Mouse (Mus musculus) gastrocnemius, adult 18-20 months (tissue): ENCODE measurements at regions not wholly inside any gene's neighbourhood (a gene's known extent, or its start where the extent isn't known, plus 50 kb on each side); places are given as distances from the start of the nearest gene placed in this dataset.

Source experiments
- DNase-seq: peaks from one replicate; pipeline ENCODE4 v3.0.0; 2021; ENCODE audit warnings: low spot score

DNA sequence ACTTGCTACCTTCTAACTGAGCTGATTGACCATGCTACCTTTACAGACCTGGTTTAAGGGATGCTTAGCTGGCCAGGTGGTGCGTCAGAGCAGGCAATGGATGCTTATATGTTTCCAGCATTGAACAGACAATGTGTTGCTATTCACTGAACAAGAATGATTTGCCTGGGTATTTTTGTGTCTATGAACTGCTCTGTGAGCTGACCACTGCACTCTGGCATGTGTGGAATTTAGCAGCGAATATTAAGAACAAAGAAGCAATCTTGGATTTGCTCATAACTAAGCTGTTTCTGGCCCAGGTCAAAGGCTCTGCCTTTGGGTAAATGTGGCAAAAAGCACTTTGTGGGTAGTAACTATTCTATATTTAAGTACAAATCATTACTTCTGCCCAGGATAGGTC lies 58.3 kb upstream of the Ccdc39 start:
- no peak for DNase-seq

DNA sequence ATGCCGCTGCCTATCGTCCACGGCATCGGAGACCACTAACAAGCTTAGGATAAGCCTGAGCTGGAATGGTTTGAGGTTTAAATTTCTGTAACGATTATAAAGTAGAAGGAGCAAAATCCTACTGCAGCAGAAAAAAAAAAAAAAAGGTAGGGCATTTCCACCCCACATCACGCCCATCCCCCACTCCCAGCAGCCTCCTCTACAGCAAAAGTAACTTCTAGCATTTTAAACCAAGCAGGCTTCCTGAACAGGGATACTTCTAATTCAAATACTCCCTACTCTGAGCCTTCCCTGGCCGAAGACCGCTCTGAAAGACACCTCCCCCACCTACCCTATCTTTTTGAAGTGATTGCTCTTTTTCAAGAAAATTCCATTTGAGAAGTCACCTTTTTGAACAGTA lies 59.2 kb upstream of the Ccdc39 start:
- DNase-seq, result no peak

DNA sequence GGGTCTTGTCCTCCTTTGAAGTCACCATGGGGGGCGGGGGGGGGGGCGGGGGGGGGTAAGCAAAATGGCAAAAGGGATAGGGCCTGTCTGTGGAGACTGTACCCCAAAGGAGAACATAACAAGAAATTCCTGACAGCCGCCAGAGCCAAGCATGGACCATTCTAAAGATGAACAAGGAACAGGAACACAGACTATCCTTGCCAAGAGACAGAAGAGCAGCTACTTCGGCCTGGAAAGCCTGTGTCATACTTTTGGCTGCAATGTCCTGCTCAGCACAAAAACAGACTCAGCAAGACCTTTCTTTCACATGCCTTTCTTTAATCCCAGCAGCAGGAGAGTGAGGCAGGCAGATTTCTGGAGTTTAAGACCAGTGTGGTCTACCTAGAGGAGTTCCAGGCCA lies 59.7 kb upstream of the Ccdc39 start:
- DNase-seq, result no peak

DNA sequence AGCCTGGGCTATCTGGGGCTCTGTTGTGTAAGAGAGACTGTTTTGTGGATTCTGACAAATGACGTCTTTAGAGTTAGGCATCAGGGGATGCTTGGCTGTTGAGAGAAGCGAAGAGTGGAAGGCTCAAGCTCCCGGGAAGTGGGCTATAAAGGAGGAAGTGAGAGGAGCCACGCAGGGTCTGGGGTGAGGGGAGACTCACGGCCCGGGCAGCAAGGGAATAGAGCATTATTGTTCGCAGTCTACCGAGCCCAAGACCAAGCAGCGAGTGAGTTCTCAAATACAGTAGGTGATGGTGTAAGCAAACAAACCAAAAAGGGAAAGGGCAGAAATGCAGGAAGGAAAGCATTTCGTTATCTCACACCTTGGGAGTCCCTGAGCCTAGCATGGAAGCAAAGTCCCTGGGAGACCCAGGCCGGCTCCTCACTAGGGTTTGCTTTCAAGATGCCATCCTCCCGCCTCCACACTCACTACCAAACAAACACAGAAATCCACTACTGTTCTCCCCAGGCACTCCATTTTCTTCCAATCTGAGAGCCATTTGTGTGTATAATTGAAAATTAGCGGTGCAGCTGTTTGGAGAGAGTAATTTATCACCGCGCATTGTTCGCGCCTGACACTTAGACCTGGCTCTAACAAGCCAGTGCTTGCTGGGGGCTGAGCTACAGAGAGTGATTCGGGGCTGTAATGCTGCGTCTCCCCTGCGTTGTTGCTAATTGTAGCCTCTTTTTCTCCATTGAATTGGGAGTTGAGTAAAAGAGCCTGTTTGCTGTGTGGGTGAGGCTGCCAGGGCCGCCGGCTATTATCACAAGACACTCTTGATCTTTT lies 61.0 kb upstream of the Ccdc39 start:
- no peak for DNase-seq

DNA sequence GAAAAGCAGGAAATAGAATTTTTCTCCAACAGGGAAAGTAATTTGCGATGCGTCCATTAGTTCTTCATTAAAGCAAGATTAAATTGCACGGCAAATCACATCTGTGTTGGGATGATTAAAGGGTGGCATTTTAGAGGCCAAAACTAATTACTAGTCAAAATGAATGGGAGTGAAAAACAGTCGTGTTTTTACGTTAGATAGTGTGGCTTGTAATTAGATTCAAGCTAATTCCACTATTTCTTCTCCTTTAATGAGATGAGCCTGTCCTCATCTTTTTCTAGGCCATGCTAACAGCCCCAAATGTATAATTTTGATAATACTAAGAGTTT lies 61.5 kb upstream of the Ccdc39 start:
- DNase-seq, result no peak

DNA sequence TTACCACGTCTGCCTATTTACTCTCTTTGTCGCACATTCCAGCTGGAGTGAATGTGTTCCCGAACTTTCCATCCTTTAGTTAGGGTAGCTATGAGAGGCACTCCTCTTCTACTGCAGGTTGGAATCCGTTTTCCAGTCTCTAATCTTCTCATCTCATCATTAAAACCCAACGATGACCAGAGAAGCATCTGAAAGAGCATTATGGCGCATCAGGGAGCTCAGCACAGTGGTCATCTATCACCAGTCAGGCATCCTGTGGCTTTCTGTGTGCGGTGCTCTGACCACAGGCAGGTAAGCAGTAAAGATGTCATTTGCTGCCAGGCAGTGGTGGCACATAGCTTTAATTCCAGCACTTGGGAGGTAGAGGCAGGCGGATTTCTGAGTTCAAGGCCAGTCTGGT lies 63.0 kb upstream of the Ccdc39 start:
- no peak for DNase-seq

DNA sequence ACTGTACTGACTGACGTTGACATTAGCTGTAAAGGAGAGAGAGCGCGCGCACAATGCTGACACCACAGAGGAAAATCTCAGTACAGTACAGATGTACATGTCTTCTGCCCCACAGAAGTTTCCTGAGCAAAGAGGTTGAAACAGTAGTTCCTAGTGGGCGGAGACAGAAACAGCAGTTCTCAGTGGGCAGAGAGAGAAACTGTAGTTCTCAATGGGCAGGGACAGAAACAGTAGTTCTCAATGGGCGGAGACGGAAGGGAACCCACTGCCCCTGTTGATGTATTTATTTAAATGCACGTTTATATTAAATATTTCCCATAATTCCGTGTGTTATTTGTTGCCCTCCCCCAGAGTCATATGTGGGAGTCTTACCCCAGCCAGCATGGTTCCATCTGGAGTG lies 67.4 kb upstream of the Ccdc39 start:
- no peak for DNase-seq

DNA sequence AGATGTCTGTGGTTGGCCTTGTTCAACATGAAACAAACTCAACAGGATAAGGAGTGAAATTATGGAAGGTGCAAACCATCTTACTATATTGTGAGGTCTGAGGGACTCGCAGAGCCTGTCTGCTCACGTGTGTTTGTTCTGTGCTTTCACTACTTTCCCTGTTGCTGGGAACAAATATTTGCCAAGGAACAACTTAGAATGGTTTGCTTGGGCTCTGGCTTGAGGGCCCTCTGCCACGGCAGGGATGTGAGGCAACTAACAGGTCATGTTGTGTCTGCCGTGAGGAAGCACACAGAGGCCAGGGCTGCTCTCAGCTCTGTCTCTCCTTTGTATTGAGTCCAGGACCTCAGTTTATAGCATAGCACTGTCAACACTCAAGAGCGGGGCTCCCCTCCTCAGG lies 69.4 kb upstream of the Ccdc39 start:
- DNase-seq, result no peak

DNA sequence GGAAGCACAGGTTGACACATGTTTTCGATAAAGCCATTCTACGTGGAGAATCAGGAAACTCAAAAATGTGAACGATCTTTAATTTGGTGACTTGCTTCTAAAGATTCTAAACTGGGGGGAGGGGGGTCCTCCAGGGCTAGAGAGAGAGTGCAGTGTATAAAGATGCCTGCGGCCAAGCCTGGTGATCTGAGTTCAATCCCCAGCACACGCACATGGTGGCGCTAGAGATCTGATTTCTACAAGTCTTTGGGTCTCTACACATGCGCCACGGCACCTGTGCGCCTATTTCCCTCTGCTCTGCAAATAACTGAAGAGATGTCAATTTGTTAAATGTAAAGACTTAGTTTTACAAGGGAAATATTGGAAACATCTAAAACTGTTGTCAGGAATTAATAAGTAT lies 70.3 kb upstream of the Ccdc39 start:
- no peak for DNase-seq

DNA sequence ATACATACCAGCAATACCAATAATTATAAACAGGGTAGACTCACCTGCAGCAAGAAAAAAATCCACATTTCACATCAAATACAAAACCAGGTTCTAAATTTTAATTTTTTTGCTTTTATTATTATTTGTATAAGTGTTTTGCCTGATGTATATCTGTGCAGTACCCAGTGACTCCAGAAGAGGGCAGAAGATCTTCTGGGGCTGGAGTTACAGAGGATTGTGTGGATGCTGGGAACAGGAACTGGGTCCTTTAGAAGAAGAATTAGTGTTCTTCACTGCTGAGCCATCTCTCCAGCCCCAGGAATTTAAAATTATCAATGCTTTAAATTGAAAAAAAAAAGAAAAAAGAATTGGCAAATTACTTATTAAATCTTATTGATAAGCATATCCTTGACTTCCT lies 71.7 kb upstream of the Ccdc39 start:
- no peak for DNase-seq

DNA sequence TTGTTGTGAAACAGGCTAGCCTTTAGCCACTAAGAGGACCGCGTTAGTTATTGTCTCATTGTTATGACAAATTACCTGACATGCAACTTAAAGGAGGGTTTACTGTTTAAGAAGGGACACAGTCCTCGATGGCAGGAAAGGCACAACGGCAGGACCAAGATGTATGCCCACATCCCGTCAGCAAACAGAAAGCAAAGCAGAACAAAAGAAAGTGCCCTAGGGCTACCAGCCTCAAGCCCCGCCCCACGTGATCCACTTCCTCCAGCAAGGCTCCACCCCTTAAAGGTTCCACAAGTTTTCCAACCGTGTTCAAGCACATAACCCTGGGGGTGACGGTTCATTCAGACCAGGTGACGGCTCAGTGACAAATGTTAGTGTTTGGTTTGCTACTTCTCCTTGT lies 72.2 kb upstream of the Ccdc39 start:
- DNase-seq, result no peak

DNA sequence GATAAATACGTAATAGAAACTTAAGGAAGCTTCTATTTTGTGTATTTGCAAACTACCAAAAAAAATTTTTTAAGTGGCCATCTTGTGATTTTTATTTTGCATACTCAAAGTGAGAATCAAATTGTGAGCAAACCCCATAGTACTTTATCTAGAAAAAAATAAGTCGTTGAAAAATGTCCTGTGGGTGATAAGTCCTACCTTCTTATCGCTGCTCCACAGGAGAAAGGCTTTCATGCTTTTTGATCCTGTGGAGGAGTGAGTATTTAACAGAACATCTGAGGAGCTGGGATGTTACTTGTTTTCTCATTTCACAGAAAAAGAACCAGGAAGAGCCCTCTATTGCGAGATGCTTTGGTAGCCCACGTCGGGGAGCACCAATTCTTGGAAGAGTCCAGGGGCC lies 72.7 kb upstream of the Ccdc39 start:
- DNase-seq, result no peak

DNA sequence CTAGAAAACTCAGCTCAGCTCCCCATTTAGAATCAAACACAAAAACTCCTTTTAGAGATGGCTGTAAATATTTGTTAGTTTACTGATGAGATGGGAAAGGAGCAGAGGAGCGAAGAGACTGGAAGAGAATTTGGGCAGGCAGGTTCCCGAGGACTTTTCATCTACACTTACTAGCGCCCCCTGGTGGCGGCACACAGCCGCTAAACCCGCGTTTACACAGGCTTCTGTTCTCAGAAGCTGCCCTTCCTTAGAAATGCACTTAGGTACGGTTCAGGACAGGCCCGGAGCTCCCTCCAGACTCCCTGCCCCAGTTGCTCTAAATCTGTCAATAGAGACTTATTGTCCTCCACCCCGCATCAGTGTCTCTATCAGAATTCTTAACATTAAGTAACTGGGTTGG lies 74.7 kb upstream of the Ccdc39 start:
- DNase-seq, result peak; percentile 57

DNA sequence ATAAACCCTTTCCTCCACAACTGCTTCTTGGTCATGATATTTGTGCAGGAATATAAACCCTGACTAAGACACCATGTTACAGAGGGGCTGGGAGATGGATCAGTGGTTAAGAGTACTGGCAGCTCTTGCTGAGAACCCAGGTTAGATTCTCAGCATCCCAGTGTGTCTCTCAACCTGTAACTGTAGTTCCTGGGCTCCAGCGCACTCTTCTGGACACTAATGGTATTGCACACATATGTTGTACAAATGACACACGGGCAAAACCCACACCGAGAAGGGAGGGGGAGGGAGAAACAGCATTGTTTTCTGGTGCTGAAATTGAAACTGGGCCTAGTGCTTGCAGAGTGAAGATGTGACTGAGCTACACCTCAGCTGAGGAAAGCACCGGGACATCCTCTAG lies 81.0 kb upstream of the Ccdc39 start:
- DNase-seq, result no peak

DNA sequence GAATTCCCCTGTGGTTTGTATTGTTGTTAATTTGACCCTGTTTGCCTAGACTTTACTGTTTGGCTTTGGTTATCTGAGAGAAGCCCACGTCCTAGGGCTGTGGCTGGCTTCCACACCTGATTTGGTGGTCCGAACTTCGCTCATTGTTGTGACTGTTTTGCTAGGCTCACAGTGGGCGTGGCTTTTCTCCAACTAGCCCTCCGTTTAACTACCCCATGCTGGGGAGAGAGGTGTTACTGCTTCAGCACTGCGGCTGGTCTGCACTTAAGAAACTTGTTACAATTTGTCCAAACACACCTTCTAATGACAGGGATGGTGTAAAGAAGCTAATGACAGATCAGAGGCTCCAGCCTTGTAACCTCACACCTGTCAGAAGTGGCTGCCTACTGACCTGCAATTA lies 64.7 kb upstream of the Fxr1 start:
- DNase-seq, result no peak

DNA sequence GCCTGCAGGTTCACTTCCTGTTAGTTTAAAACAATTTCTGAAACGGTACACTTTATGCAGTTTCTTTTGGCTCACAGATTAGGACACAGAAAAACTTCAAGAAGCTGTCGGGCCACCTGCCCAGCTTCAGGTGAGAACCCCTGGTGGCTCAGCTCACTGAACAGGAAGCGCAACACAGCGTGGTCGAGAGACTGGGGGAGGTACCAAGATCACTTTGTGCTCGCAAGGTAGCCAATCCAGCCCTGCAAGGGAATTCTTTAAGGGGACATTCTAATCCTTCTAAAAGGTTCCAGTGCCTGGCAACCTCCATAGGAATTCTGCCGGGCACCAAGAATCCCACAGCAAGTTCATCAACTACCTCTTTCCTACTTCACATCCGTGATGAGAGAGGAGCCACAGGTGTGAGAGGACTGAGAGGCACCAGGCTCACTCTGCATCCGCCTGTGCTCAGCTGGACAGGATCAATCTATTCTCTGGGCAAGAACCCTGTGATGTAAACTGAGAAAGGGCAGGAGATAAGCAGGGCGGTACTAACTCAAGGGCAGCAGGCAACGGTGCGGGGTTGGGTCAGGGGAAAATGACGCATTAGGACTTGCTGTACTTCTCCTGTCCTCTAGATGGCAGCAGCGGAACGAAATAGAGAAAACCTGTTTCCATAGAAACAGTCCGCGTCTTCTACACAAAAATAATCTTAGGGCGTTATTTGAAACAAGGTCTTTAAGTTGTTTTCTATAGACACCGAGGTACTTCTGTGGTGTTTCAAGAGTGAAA lies 63.7 kb upstream of the Fxr1 start:
- DNase-seq, result peak; percentile 72

DNA sequence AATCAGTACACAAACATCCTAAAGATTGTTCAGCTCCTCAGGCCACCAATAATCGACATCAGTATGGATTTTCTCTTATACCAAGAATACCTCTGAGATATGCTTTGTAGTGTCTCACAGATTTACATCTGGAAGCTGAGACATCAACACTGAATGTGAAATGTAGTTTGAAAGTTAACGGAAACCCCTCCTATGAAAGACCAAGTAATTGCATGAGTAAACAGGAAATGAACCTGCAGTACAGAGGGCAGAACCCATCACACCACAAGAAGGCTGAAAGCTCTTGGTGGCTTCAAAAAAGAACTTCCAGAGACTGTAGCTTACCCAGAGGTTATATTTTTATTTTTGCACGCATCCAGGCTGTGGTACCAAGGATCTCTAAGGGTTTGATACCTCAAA lies 63.1 kb upstream of the Fxr1 start:
- no peak for DNase-seq

DNA sequence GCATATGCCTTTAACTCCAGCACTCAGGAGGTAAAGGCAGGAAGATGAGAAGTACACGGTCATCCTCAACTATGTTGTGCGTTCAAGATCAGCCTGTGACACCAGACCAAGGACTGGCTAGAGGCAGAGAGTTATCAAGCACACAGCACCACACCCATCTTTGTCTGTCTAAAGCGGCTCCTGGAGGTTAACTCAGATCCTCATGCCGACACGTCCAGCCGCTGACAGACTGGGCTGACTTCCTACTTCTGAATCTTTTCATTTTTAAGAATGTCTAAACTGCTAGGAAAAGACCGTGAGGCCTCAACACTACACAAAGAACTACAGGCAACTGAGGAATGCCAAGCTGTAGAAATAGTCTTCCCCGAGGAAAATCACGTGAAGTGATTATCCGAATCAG lies 62.1 kb upstream of the Fxr1 start:
- DNase-seq, result no peak

DNA sequence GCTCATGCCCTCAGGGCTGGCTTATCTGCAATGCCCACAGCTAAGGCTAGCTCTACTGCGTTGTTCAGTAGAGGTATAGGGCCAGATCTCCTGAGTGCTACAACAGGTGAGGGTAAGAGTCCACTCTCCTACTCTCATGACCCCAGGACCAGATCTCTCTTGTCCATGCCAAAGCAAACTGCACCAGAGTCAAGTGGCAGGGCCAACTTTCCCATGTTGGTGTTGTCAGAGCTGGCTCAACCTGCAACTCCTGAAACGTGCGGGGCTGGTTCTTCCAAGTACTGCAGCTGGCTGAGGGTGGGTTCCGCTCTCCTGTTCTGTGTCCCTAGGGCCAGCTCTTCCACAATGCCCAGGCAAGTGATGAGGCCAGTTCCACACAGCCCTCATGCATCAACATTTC lies 61.5 kb upstream of the Fxr1 start:
- no peak for DNase-seq

DNA sequence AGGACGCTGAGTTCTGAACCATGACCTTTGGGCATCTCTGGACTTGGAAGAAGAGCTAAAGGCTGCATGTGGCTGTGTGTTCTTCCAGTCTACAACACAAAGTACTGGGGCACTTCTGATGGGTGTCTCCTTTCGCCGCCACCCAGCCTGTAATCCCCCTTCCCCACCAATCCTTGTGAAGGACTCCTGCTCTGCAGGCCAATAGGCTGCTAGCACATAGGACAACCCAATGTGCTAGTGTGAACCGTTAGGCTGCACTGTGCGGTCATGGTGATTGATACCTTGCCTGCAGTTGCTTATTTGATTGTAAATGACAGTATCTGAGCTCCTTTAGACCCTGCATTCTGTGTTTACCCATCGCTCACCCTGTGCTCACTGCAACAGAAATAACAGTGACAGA lies 59.5 kb upstream of the Fxr1 start:
- no peak for DNase-seq

DNA sequence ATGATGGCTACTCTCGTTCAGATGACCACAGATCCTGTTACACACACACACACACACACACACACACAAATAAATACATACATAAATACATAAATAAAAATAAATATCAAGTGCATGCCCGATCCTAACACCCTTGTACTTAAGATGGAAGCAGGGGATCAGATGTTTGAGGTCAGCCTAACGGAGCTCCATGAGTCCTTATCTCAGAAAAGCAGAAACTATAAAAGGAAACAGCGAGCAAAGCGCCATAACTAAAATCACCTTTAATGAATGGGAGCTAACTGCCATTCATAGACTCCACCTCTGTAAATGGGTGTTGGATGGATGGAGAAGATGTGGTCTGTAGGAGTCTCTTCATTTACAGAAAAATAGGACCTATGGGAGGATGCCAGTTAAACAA lies 56.8 kb upstream of the Fxr1 start:
- no peak for DNase-seq

DNA sequence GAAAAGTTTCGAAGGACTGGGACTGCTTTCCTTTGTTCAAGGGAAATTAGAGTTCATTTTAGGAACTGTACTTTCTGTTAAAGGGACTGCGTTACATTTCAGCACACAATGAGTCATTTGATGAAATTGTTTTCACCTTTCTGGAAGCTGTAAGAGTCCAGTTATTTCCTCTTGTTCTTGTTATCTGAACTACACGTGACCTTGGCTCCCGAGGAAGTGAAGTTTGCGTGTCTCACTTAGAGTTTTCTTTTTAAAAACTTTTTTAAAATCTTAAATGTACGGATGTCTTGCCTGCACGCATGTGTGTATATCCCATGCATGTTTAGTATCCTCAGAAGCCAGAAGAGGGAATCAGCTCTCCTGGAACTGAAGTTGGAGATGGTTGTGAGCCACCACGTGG lies 52.6 kb upstream of the Fxr1 start:
- DNase-seq, result no peak
